Mouse (Mus musculus): ENCODE results near the gene Nox3. TPM values are rescaled to one million over a fixed set of nuclear protein-coding genes. Genes with fewer than 3 reads are reported as not detected.

Nox3 gene
- not detected in 2 replicates for polyA plus RNA-seq (2012; rRNA removed; ENCODE audit: low replicate concordance)

GRCm38 (mm10) chr17:3696161-3696560, at the start of gene Nox3:
Gene Nox3 (minus strand): TSS chr17:3696261.

Other genes starting within 250 kb of the Nox3 start
- 0.16 and 0.25 TPM in 2 replicates for gene Cldn20, start 163.7 kb downstream of the Nox3 start, polyA plus RNA-seq (2012; rRNA removed; ENCODE audit: low replicate concordance)
- gene Tfb1m, start 138.5 kb downstream of the Nox3 start, polyA plus RNA-seq (2012; rRNA removed; ENCODE audit: low replicate concordance), result 0.14 and 0.56 TPM in 2 replicates